Mouse (Mus musculus) gastrocnemius, postnatal 36 days (tissue): ENCODE data around the gene Stard3. TPM values are rescaled to one million over a fixed set of nuclear protein-coding genes. Genes with fewer than 3 reads are reported as not detected.
"Not testable (repeated sequence)": the region's sequence is repeated elsewhere in the genome, so short reads cannot be mapped to it uniquely, and the experiment has no call there.

Source experiments
- DNase-seq, 2 experiments: peaks; one replicate each; pipeline ENCODE4 v3.0.0; 2022
- intact Hi-C: fragments of 180-260 bp; cut with DNase I; formaldehyde crosslinking; loops from one replicate; pipeline ENCODE4 v1.15.1; 2025
- total RNA-seq, 2 experiments: library from RNA; stranded (reverse); gene quantifications; 2 replicates each; pipeline ENCODE4 v1.2.3; 2021

The Stard3 gene
- total RNA-seq, 2 experiments from 2014 or later = 10.3 to 14.7 TPM

DNA sequence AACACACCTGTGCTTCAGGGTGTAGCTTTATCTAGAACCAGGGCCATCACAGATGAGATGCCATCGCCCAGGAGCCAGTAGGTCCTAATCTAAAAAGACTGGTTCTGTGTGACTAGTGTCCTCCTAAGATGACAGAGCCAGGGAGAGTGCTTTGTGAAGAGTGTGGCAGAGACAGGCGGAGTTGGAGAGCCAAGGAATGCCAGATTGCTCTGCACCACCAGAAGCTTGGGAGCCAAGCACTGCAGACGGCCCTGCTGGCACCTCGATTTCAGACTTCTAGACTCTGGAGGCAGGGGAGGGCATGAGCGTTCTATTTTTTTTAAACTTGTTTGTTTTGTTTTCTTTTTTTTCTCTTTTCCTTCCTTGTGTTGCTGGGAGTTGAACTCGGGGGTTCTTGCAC lies 11.2 kb downstream of the Stard3 start:
- intact Hi-C loops = no loop called here
- DNase-seq = no peak

DNA sequence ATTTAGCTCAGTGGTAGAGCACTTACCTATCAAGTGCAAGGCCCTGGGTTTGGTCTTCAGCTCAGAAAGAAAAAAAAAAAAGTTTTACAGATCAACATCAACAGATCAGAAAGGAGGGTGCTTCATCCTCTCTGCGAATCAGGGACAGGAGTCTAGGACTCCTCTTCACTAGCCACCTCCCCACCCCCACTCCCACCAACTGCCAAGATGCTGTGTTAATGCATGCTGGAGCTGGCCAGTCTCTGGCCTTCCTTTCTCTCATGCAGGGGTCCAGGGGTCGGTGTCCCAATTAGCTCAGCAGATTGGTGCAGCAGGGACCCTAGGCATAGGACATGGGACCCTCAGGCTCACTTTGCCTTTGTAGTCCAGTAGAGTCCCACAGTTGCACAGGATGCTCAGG lies 12.4 kb downstream of the Stard3 start:
- intact Hi-C loops = no loop called here

DNA sequence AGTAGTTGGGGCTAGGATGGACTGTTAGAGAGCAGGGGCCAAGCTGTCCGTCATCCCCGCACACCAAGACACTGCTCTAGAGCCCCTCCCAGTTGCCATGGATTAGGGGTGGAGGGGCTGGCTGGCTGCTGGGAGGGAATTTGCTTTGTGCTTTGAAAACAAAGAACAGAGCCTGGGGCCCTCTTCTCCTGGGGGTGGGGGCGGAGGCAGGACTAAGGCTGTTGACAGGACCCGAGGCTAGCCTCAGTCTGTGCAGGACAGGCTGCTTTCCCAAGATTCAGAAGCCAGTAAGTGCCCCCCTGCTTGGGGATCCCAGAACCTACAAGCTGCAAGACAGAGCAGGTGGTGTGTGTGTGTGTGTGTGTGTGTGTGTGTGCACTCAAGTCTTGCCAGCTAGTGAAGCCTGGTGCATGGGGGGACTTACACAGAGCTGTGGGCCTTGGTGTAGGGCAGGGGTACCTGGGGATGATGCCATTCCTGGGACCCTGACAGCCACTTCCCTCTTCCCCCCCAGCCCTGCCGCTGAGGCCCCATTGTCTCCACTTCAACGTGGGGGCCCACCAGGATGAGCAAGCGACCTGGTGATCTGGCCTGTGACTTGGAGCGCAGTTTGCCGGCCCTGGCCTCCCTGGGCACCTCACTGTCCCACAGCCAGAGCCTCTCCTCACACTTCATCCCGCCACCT lies 13.5 kb downstream of the Stard3 start:
- no peak for DNase-seq
- intact Hi-C loops = loop anchor here (1.0 kb wide), 1 partner anchor 26 kb away; no protein-coding TSS in a partner anchor

More for the DNA sequence above, 12.4 kb downstream of the Stard3 start:
- no peak for DNase-seq

DNA sequence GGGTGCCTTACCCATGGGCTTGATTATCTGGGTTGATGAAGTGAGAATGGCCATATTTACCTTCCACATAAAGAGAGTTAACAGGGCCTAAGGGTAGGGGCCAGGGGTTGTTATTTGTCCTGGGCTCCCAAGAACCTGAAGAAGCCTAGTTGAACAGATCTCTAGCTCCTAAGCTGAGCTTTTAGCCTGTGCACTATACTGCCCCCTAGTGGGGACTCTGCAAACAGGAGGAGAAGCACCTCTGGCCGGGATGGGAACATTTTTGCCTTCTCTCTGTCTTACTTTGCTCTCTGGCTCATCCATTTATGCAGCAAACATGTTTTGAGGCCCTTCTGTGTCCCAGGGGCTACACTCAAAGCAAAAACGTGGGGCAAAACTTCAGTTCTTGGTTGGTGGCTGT lies 14.2 kb downstream of the Stard3 start:
- intact Hi-C loops = no loop called here
- DNase-seq = peak in 1 of 2 experiments; percentile 57

DNA sequence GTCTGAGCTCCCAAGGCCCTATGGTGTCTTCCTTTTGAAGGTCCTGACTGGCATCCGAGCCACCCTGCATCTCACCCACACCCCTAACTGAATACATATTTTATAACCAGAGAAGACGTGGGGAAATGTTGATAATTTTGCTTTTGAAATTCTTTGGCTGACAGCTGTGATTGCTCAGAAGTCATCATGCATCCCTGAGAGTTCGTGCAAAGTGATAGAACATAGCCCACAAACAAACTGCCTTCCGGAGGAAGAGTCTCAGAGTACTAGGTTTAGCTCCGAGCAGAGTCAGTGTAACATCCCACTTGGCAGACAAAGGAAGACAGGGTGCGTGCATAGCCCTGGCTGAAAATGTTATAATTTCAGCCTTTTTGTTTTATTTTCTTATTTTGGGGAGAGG lies 15.1 kb downstream of the Stard3 start:
- no peak for DNase-seq
- intact Hi-C loops = no loop called here

DNA sequence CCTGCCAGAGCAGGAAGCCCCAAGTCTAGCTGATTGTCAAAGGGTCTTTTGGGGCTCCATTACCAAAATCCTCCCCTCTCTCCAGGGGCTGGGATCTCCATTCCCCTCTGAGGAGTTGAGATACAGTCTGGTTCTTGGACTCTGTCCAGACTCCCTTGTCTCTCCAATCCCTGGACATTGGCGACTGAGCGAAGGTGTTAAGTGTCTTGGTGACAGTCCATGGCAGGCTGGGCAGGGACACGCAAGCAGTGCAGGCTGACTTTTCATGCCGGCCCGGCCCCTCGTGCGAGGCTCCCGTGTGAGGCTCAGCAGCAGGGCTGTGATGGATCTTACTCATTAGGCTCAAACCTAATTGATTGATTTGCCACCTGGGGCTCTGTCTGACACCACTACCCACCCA lies 16.1 kb downstream of the Stard3 start:
- DNase-seq = no peak
- intact Hi-C loops = no loop called here

DNA sequence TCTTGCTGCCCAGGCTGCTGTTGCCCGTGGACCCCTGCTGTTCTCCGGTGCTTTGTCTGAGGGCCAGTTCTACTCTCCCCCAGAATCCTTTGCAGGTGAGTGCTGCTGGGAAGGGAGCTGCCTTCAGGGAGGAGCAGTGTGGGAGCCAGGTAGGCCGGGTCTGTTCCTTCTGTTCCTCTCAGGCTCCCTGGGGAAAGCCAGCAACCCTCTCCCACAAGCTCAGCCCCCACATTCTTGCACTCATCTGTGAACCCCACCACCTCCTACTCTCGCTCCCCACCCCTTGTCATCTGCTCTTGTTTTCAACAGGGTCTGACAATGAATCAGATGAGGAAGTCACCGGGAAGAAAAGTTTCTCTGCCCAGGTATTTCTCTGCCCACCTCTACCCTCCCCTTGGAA lies 18.6 kb downstream of the Stard3 start:
- DNase-seq = no peak
- intact Hi-C loops = no loop called here

DNA sequence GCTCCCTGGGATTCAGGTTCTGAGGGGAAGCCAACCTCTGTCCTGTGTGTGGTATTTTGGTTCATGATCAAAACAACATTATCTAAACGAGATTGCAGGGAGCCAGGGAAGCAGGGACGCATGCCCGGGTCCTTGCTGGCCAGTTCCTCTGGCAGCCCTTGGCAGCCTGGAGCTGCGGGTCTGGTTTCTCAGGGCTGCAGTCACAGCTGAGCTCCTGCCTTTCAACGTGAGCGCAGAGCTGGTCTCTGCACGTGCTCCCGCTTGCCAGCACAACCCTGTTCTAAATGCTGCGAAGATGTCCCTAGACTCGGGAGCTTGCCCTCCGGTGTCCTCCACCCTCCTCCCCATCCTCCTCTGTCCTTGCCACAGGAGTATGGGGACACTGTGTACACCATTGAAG lies 19.6 kb downstream of the Stard3 start:
- intact Hi-C loops = no loop called here
- DNase-seq = peak in 1 of 2 experiments; percentile 36

DNA sequence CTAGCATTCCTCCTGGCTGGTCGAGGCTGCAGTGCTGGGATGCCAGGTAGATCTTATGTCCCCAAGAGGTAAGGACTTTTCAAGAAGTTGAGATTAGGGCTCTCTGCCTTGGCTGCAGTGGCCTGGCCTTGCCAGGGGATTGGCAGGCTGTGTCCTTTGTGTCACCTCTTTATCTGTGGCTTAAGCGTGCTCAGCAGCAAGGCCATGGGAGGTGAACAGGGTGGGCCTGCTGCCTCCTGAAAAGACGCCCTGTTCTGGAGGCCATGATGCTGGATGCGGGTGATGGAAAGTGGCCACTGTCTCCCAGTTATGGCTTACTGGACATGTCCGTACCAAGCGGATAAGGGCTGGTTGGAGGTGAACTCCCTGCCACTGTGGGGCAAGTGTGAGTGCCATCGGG lies 21.2 kb downstream of the Stard3 start:
- intact Hi-C loops = no loop called here
- DNase-seq = no peak

DNA sequence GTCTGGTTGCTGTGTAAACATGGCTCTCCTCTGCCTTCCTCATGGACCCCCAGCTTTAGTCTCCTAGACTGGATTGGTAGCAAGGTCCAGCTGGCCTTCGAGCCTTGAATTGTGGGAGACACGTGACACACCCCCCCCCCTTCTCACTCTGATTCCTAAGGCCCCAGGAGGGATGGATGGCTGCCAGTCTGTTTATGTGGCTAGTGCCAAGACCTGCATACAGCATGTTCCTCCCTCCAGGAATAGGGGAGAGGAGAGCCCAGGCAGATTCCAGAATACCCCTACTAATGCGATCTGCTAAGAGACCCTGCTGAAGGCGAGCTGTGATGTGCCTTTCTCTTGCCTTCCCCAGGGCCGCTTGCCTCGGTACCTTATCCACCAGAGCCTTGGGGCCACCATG lies 21.9 kb downstream of the Stard3 start:
- intact Hi-C loops = no loop called here

DNA sequence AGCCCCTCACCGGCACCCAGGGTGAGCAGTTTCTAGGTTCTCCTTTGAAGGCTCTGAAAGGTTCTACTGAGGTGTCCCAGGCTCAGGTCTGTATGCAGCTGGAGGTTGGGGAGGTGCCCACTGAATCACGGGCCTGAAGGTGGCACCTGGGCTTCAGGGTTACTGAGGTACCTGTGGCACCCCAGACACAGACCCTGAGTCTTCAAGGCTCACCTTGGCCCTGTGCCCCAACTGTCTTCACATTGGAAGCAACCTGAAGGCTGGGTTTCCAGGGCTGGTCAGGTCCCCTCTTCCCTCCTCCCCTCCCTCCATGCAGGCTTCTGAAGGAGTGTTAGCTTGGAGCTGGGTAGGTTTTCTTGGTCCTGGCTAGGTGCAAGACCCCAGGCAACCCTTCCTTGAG lies 23.5 kb downstream of the Stard3 start:
- DNase-seq = no peak

More for the DNA sequence above, 21.9 kb downstream of the Stard3 start:
- no peak for DNase-seq

DNA sequence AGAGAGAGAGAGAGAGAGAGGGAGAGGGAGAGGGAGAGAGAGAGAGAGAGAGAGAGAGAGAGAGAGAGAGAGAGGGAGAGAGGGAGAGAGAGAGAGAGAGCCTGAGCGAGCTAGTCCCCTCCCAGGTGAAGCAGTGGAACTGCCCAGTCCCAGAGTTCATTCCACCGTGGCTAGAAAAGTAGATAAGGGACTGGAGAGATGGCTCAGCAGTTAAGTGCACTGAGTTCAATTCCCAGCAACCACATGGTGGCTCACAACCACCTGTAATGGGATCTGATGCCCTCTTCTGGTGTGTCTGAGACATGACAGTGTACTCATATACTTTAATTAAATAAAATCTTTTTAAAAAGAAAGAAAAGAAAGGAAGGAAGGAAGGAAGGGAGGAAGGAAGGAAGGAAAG lies 24.2 kb downstream of the Stard3 start:
- intact Hi-C loops = not testable (repeated sequence)

More for the DNA sequence above, 23.5 kb downstream of the Stard3 start:
- intact Hi-C loops = no loop called here

DNA sequence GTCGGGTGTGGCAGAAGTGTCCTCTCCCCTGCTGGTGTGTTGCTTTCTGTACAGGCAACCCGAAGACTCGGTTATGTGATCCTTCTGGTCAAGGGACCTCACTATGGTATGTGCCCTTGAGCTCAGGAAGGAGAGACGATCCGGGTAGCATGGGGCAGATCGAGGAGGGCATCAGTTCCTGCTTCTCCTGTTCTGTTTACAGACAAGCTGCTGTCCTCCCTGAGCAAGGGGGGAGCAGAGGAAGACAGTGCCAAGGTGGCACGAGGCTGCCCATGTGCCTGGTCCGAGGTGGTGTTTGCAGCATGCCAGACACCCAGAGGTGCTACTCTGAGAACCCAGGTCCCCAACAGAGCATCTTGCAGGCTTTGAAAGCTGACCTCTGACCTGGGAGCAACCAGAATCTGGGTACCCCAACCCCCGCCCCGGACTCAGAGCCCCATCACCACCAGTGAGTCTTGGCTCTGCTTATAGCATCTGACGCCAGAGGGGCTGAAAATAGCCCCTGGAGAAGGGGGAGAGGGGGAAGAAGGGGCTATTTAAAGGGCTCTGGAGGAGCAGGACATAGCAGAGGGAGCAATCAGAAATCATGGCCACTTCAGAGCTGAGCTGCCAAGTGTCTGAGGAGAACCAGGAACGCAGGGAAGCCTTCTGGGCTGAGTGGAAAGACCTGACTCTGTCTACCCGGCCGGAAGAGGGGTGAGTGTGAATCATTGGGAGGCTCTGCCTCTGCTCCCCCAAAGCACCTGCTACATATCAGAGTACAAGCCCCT lies 25.3 kb downstream of the Stard3 start, which contains the start of gene Tcap:
TSS of gene Tcap (plus strand) at position 551 of the 770 bp plus-strand sequence.
- peak in 1 of 2 experiments; percentile 56 for DNase-seq
- intact Hi-C loops = no loop called here

More for the DNA sequence above, 24.2 kb downstream of the Stard3 start:
- DNase-seq = not testable (repeated sequence)

DNA sequence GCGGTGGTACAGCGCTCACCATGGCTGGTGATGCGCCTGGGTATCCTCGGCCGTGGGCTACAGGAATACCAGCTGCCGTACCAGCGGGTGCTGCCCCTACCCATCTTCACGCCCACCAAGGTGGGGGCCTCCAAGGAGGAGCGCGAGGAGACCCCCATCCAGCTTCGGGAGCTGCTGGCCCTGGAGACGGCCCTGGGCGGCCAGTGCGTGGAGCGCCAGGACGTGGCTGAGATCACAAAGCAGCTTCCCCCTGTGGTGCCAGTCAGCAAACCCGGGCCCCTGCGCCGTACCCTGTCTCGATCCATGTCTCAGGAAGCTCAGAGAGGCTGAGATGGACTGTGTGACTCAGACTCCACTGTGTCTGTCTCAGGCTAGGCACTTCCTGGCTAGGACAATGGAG lies 26.0 kb downstream of the Stard3 start:
- intact Hi-C loops = no loop called here
- no peak for DNase-seq

DNA sequence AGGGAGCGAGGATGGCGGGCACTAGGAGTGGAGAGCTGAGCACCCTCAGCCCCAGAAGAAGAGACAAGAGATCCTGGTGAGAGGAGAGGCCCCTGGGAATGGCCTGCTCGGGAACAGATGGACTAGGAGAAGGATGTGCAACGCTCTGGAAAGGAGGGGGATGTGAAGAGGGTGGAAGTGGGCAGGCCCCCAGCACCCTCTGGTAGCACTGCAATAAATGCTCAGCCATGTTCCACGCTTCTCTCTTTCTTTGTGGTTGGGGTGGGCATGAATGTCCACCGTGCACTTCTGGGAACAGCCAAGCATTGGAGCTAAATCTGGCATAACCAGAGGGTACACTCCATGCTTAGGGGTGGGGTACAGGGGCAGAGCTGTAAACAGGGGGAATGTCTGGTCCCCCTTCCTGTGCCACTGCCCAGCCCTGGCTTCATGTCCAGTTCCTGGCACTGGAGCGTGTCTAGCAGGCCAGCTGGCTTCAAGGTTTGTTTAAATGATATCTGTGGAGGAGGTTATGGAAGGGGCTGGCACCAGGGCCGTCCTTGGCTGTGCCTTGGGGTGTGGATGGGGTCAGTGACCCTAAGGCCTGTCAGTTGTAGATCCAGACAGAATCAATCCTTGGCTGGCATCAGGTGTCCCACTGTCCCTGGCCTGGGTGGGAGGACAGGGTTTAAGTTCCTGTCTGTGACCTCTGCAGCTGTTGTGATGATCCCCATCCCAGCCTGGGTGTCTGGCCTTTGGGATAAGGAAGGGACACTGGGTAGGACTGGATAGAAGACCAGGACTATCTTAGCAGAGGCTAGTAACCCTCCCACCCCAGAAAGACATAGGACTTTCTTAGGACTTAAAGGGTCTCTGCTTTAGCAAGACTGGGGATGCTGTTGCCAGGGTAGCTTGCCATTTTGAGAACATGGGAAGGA lies 26.8 kb downstream of the Stard3 start:
- peak; percentile 68 to 79 for DNase-seq
- intact Hi-C loops = no loop called here

DNA sequence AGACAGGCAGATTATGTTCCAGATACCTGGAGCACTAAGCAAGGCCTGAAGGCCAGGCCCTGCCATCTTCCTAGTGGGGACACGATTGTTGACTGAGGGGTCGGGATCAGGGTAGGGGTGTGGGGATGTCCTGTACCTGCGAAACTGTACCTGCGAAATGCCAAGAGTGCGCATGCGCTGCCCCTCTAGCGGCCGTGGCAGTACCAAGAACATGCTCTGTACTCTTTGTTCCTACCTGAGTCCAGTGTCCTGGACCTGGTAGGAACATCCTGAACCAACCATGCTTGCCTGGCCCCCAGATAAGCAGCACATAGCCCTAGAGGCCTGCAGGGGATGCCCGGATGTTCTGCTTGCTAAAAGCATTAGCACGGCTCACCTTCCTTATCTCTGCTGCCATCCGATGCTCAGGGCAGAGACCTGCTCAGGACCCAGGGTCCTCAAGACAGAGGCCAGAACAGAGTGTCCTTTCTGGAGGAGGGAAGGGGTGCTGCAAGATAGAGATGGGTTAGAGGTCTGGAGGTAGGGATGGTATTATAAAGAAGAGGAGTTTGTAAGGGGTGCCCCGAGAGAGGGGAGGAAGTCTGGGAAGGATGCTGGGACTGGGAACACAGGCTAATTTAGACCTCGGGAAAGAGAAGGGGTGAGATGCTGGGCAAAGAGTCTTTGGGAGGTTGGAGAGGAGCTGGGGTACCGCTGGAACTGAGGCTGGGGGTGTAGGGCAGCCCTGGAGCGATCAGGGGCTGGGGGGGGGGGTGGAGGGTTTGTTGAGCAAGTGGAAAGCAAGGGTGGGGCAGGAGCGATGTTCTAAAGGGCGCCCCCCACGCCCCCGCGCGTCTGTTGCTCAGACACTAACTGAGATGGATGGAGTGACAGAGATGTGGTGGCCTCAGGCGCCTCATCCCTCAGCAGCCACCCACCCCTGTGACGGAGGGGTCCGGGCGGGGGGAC lies 27.7 kb downstream of the Stard3 start, which contains the start of gene Pnmt:
TSS of gene Pnmt (plus strand) at position 813 of the 948 bp plus-strand sequence.
- intact Hi-C loops = no loop called here
- DNase-seq = peak; percentile 33 to 67

DNA sequence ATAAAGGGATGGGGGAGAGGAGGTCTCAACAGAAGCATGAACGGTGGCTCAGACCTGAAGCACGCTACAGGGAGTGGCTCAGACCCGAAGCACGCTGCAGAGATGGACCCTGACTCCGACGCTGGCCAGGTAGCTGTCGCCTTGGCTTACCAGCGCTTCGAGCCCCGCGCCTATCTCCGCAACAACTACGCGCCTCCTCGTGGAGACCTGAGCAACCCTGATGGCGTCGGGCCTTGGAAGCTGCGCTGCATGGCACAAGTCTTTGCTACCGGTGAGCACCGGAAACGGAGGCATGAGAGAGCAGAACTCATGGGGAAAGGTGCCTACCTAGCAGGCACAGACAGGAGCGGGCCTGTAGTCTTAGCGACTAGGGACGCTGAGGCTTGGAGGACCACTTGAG lies 28.4 kb downstream of the Stard3 start:
- DNase-seq = no peak
- intact Hi-C loops = no loop called here

DNA sequence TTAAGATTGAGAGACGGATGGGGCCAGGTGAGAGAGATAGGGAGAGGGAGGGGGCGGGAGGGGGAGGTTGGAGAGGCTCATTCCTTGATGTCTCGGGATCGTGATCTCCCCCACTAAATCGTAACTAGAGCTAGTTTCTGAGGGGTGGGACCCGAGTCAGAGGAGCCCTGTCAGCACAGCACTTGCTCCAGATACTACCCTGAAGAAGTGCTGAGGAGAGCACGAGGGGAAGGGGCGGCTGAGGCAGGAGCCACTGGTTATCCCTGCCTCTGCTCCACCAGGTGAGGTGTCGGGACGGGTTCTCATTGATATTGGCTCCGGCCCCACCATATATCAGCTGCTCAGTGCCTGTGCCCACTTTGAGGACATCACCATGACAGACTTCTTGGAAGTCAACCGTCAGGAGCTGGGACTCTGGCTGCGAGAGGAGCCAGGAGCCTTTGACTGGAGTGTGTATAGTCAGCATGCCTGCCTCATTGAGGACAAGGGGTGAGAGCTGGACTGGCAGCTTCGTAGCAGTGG lies 28.9 kb downstream of the Stard3 start:
- intact Hi-C loops = no loop called here
- peak in 1 of 2 experiments; percentile 13 for DNase-seq

DNA sequence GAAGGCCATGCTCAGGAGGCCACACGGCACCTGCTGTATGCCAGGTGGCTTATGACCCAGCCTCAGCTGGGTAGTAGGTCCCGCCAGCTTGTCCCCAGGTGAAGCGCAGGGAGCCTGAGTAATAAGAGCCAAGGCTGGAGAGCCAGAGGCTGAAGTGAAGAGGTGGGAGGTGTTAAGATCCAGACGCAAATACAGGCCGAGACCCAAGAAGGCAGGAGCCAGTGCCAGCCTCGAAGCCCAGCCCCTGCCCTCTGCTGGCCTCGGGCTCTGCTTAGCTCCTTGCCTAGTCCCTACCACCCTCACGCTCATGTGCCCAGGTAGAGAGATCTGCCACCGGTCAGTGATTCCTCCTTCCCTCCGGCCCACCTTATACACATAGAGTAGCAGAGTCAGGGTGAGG lies 30.1 kb downstream of the Stard3 start:
- intact Hi-C loops = no loop called here
- no peak for DNase-seq
